Mouse (Mus musculus): ENCODE measurements around the gene Zscan20. TPM values are rescaled to one million over a fixed set of nuclear protein-coding genes. Genes with fewer than 3 reads are reported as not detected.
"Not testable (repeated sequence)": the region's sequence is repeated elsewhere in the genome, so short reads cannot be mapped to it uniquely, and the experiment has no call there.

Zscan20 gene
- polyA plus RNA-seq, 1 experiment from 2014 or later: 7.0 TPM

DNA sequence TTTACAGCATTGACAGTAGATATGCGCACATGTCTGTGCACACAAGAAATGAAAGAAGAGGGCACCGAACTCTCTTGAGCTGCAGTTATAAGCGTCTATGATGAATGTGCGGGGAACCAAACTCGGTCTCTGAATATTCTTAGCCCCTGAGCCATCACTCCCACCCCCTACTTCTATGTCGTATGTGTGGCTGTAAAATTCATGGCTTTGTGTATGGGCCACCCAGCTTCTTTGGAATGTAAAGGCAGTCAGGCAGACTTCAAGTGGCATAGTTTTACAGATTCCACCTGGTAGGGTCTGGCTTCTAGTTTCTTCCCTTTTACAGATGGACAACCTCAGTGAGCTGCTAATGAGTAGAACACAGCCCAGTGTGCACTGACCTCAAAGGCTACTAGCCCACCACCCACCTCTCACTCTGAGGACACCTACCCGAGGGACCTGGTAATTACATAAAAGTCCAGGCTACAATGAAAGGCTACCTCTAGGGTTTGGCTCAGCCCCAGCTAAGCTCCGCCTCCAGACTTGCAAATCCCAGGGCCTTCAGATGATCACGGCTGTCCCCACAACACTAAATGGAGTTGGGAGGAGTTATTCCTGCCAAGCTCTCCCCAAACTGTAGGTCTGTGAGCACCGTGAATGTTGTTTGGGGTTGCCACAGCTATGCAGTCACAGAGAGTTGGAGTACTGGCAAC lies 26.1 kb upstream of the Zscan20 start:
- Histone ChIP-seq H3K4me3 (no peak overlapping the region), H3K9me3 (replicated peaks) (no peaks in the 10 kb centered on the region), H3K27me3 (ENCODE audit: low read depth, poor library complexity, severe bottlenecking) (no peaks in the 10 kb centered on the region), H3K4me1 (peaks cover 63% of the 10 kb centered on the region), H3K36me3 (no peaks in the 10 kb centered on the region), H3K27ac (peak overlapping the region; percentile 81)
- no peak for DNase-seq (ENCODE audit: low spot score)
- 55% methylated on average over 10 of the region's 10 CpGs for WGBS

DNA sequence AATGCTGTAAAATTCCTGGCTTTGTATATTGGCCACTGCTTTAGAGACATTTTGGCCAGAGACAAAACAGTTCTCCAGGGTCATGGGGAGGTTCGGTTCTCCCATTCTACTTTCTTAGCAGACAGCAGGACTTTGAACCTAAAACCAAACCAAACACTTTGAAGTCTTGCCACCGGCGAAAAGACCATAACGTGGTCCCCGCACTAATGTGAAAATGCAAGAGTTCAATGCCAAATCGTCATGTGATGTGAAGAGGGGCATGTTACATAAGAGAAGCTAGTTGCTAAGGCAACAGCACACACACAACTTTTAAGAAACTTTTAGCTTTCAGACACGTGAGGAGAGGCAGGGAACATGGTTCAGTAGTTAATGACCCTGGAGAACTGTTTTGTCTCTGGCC lies 25.6 kb upstream of the Zscan20 start:
- 91% methylated on average over 7 of the region's 7 CpGs for WGBS
- no peaks in the 10 kb centered on the region for H3K9me3 ChIP-seq (replicated peaks)
- H3K4me3 ChIP-seq: no peak overlapping the region
- peak overlapping the region; percentile 81; the same call in 1 of the 2 replicates for H3K27ac ChIP-seq
- DNase-seq (ENCODE audit: low spot score): no peak
- H3K27me3 ChIP-seq (ENCODE audit: low read depth, poor library complexity, severe bottlenecking): no peaks in the 10 kb centered on the region
- H3K4me1 ChIP-seq: peaks cover 57% of the 10 kb centered on the region
- H3K36me3 ChIP-seq: no peaks in the 10 kb centered on the region

DNA sequence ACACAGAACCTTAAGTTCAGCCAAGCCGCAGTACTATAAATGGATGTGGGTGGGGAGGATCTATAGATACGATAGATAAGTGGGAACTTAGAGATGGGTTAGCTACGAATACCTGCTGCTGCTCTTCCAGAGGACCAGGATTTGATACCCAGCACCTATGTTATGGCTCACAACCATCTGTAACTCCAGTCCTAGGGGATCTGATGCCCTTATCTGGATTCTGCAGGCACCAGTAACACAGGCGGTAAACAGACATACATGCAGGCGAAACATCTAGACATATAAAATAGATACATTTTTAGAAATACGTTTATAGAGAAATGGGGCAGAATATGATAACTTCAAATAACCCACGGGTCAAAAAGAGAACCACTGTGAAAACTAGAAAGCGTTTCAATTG lies 11.2 kb upstream of the Zscan20 start:
- Histone ChIP-seq H3K27me3 (ENCODE audit: low read depth, poor library complexity, severe bottlenecking) (peaks cover 7% of the 10 kb centered on the region; the same call in 1 of the 2 replicates), H3K9me3 (replicated peaks) (no peaks in the 10 kb centered on the region), H3K4me1 (peaks cover 35% of the 10 kb centered on the region), H3K4me3 (no peak overlapping the region), H3K36me3 (no peaks in the 10 kb centered on the region), H3K27ac (no peak overlapping the region)
- WGBS: 93% methylated on average over 8 of the region's 8 CpGs
- no peak for DNase-seq (ENCODE audit: low spot score)

DNA sequence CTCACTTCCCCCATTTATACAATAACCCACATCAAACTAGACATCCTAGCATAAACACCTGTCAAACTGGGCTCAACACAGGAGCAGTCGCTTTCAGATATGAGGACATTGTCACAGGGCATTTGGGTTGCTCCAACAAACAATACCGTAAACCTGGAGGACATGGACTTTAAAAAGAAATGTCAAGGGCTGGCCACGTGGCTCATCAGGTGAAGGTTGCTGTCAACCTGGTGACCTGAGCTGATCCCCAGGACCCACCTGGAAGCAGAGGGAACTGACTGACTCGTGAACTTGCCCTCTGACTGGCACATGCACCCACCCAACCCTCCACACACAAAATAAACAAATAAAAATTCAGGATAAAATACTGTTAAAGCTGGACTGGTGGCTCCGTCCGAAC lies 10.7 kb upstream of the Zscan20 start:
- 86% methylated on average over 6 of the region's 6 CpGs for WGBS
- Histone ChIP-seq H3K4me3 (no peak overlapping the region), H3K36me3 (no peaks in the 10 kb centered on the region), H3K27me3 (ENCODE audit: low read depth, poor library complexity, severe bottlenecking) (peaks cover 12% of the 10 kb centered on the region; the same call in 1 of the 2 replicates), H3K9me3 (replicated peaks) (no peaks in the 10 kb centered on the region), H3K4me1 (peaks cover 36% of the 10 kb centered on the region), H3K27ac (no peak overlapping the region)
- DNase-seq (ENCODE audit: low spot score): no peak

DNA sequence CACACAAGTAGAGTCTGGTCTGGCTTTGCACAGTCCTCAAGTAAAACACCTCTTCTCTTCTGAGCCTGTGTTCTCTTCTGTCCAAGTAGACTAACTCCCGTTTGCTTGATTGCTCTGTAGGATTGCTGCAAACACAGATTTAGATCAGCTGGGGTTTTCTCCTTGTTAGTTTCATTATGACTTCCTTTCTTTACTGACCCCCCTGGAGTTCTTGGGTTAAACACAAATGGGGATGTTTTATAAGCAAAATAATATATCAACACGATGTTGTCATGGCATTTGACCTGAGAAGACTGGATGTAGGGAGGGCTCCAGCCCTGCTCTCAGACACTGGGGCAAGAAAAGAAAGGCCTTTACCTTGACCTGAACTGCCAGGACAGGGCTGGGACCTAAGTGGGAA lies 9.1 kb upstream of the Zscan20 start:
- H3K9me3 ChIP-seq (replicated peaks): no peaks in the 10 kb centered on the region
- H3K4me1 ChIP-seq: peaks cover 41% of the 10 kb centered on the region
- H3K27ac ChIP-seq: peak overlapping the region; percentile 79
- DNase-seq (ENCODE audit: low spot score): no peak
- no peaks in the 10 kb centered on the region for H3K36me3 ChIP-seq
- WGBS: 40% methylated on average over 2 of the region's 2 CpGs
- peaks cover 14% of the 10 kb centered on the region; the same call in 1 of the 2 replicates for H3K27me3 ChIP-seq (ENCODE audit: low read depth, poor library complexity, severe bottlenecking)
- H3K4me3 ChIP-seq: no peak overlapping the region

DNA sequence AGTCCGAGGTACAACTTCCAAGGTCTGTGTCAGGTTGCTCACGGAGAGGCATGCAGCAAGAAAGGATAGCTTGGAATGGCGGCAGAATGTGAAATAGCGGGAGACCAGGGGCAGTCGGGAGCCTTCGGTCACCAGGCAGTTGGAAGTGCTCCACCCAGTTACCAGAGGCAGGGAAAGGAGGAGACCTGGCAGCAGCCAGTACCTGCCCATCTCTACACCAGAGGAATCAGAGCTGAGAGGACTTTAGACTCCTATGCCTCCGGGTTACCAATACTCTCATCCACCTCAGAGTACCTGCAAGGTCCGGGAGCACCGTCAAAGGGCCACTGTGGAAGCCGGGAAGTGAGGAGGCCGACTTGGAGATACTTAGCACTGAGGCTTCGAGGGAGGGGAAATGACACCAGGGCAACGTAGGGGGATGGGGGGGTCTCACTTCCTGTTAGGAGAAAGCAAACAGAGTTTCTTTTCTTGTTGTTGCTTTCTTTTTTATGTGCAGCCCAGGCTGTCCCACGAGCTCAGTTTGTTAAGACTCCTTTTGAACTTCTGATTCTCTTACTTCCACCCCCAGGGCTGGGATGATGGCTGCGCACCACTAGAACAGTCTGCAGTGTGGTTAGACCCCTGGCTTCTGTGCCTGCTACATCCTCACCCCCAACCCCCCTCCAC lies 8.5 kb upstream of the Zscan20 start, which contains the start of gene Tlr12:
TSS of gene Tlr12 (minus strand) at position 374 of the 666 bp plus-strand sequence.
- Histone ChIP-seq H3K27me3 (ENCODE audit: low read depth, poor library complexity, severe bottlenecking) (peaks cover 14% of the 10 kb centered on the region; the same call in 1 of the 2 replicates), H3K4me3 (no peak within 1 kb of the TSS), H3K9me3 (replicated peaks) (no peaks in the 10 kb centered on the region), H3K4me1 (peaks cover 41% of the 10 kb centered on the region), H3K27ac (peak within 1 kb of the TSS; percentile 79), H3K36me3 (no peaks in the 10 kb centered on the region)
- no peak for DNase-seq (ENCODE audit: low spot score)
- WGBS: 46% methylated on average over 15 of the region's 15 CpGs

DNA sequence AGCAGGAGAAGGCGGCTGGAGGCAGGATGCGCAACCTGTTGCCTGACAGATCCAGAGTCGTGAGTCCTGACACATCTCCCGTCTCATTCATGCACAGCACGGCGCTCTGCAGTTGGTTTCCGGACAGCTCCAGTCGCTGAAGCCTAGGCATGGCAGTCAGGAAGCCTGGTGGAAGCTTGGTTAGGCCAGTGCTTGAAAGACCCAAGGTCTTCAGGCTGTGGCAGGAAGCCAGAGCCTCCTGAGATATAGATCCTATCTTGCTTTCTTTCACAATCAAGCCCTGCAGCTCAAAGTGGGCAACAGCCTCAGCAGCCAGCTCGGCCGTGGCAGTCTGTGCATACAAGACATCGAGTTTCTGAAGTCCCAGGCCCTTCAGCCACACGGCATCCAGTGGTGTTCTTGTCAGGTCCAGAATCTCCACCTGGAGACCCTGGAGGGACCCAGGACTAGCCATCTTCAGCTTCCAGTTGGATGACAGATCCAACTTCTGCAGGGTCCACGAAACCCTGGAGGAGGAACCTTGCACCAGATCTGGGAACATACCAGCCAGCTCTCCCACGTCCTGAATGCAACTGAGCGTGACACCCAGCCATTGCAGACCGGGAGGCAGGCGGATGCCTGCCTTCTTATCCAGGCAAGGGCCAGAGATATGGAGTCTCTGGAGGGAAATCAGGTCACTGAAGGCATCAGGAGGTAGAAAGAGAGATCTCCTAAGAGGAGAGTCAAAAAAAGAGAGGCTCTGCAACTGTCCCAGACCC lies 7.6 kb upstream of the Zscan20 start:
- Histone ChIP-seq H3K9me3 (replicated peaks) (no peaks in the 10 kb centered on the region), H3K4me3 (no peak overlapping the region), H3K27ac (peak overlapping the region; percentile 79), H3K36me3 (no peaks in the 10 kb centered on the region), H3K4me1 (peaks cover 41% of the 10 kb centered on the region), H3K27me3 (ENCODE audit: low read depth, poor library complexity, severe bottlenecking) (peaks cover 14% of the 10 kb centered on the region; the same call in 1 of the 2 replicates)
- WGBS: 79% methylated on average over 17 of the region's 17 CpGs
- no peak for DNase-seq (ENCODE audit: low spot score)

DNA sequence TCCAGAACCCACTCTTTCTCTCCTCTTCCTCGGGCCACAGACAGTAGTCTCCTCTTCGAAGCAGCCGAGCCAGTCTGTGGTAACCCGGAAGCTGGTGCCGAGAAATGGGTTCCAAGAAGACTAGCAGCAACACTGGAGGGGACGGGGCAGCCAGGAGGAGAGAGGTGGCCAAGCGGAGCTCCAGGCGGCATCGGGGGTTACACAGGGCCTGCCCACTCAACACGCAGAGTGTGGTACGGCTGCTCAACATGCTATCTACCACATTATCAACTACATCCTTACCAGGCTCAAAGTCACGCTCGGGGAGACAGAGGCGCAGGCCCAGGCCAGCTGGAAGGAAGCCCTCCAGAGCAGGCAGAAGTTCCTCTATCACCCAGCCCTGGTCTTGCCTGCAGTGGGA lies 5.9 kb upstream of the Zscan20 start:
- Histone ChIP-seq H3K36me3 (no peaks in the 10 kb centered on the region), H3K27me3 (ENCODE audit: low read depth, poor library complexity, severe bottlenecking) (peaks cover 14% of the 10 kb centered on the region; the same call in 1 of the 2 replicates), H3K4me1 (peaks cover 43% of the 10 kb centered on the region), H3K9me3 (replicated peaks) (no peaks in the 10 kb centered on the region), H3K27ac (0 out of 2 replicates have a peak overlapping the region, but pooled peaks have one; percentile 2), H3K4me3 (no peak overlapping the region)
- WGBS: 91% methylated on average over 14 of the region's 14 CpGs
- no peak for DNase-seq (ENCODE audit: low spot score)

DNA sequence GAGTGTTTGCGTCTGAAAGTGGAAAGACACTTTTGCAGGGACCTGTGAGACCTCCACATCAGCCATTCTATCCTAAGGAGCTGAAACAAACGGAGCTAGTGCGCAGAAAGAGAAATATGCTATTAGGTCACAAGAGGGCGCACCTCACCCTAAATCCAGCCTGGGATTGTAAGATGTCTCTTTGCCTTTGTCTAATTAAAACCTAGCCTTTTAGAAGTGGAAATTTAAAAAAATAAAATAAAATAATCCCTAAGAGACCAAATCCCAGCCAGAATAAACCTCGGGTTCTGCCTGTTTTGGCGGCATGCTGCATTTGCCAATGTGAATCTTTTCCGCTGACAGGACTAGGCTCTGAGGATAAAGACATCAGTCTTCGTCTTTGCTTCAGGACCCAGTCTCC lies 3.4 kb upstream of the Zscan20 start:
- Histone ChIP-seq H3K36me3 (peaks cover 2% of the 10 kb centered on the region; the same call in 1 of the 2 replicates), H3K4me1 (peaks cover 45% of the 10 kb centered on the region), H3K27ac (0 out of 2 replicates have a peak overlapping the region, but pooled peaks have one; percentile 37), H3K27me3 (ENCODE audit: low read depth, poor library complexity, severe bottlenecking) (peaks cover 14% of the 10 kb centered on the region; the same call in 1 of the 2 replicates), H3K9me3 (replicated peaks) (no peaks in the 10 kb centered on the region), H3K4me3 (no peak overlapping the region)
- 20% methylated on average over 8 of the region's 8 CpGs for WGBS
- peak; percentile 69 for DNase-seq (ENCODE audit: low spot score)

DNA sequence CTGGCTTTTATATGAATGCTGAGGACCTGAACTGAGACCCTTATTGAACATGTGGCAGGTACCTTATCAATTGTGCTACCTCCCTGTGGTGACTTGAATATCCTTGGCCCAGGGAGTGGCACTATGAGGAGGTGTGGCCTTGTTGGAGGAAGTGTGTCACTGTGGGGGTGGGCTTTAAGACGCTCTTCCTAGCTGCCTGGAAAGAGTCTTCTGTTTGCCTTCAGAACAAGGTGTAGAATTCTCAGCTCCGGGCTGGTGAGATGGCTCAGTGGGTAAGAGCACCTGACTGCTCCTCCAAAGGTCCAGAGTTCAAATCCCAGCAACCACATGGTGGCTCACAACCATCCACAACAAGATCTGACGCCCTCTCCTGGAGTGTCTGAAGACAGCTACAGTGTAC lies 1.8 kb upstream of the Zscan20 start:
- not testable (repeated sequence) for H3K4me3 ChIP-seq; DNase-seq (ENCODE audit: low spot score); H3K27ac ChIP-seq; H3K9me3 ChIP-seq (replicated peaks)
- 82% methylated on average over 3 of the region's 3 CpGs for WGBS
- peaks cover 11% of the 10 kb centered on the region; the same call in 1 of the 2 replicates for H3K36me3 ChIP-seq
- H3K27me3 ChIP-seq (ENCODE audit: low read depth, poor library complexity, severe bottlenecking): 0 out of 2 replicates have a peak, but pooled peaks cover 14% of the 10 kb centered on the region
- peaks cover 29% of the 10 kb centered on the region for H3K4me1 ChIP-seq

DNA sequence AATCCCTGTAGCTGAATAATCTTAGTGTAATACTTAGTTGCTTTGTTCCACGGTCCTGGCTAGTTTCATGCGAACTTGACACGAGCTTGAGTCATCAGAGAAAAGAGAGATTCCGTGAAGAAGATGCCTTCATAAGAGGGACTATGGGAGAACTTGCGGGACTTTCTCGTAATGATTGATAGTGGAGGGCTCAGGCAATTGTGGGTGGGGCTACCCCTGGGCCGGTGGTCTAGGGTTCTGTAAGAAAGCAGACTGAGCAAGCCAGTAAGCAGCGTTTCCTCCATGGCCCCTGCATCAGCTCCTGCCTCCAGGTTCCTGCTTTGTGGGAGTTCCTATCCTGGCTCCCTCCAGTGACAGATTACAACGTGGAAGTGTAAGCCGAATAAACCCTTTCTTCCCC lies 808 bp upstream of the Zscan20 start:
- Histone ChIP-seq H3K36me3 (peaks cover 18% of the 10 kb centered on the region), H3K4me1 (peaks cover 23% of the 10 kb centered on the region), H3K27me3 (ENCODE audit: low read depth, poor library complexity, severe bottlenecking) (0 out of 2 replicates have a peak, but pooled peaks cover 4% of the 10 kb centered on the region), H3K27ac (no peak overlapping the region), H3K4me3 (peak overlapping the region; percentile 84), H3K9me3 (replicated peaks) (no peaks in the 10 kb centered on the region)
- 30% methylated on average over 10 of the region's 10 CpGs for WGBS
- no peak for DNase-seq (ENCODE audit: low spot score)

DNA sequence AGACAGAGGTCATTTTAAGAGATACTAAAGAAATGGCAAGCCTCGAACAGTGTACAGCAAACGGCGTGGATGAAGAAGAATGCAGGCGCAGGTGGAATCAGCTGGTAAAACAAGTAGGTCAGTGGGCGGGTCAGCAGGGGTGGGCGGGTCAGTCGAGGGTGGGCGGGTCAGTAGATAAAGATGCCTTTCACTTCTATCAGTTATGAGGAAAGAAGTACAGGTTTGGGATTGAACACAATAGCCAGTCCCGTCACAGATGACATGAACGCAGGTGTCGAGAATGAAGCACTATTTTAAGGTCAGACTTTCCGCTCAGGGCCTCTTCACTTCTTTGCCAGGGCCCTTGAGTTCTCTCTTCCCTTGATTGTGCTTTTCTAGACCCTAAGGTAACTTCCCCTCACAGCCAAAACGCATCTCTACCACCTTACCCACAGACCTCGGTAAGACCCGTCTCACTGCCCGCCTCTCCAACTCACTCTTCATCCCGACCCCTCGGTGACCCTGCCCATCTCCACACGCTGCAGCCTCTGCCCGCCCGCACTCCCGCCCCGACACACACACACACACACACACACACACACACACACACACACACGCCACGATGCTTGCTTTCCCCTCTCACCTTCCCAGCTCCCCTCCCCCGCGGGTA lies 498 bp downstream of the Zscan20 start:
- WGBS: 13% methylated on average over 27 of the region's 27 CpGs
- Histone ChIP-seq H3K36me3 (peaks cover 25% of the 10 kb centered on the region), H3K4me3 (peak overlapping the region; percentile 84), H3K4me1 (peaks cover 18% of the 10 kb centered on the region), H3K27me3 (ENCODE audit: low read depth, poor library complexity, severe bottlenecking) (no peaks in the 10 kb centered on the region), H3K9me3 (replicated peaks) (no peaks in the 10 kb centered on the region), H3K27ac (peak overlapping the region; percentile 92)
- no peak for DNase-seq (ENCODE audit: low spot score)

Data from limb, embryonic 10.5 days (tissue).